Mouse (Mus musculus): ENCODE results near the gene Mcm10. TPM values are rescaled to one million over a fixed set of nuclear protein-coding genes. Genes with fewer than 3 reads are reported as not detected.
A peak's percentile ranks its signal among the peaks of the same experiment; 100 is the strongest.

The Mcm10 gene
- polyA plus RNA-seq, 1 experiment: 2.0 TPM

- H3K27me3 ChIP-seq (ENCODE audit: control insufficient read depth, insufficient read depth, low read length): no peaks in the 10 kb centered on the region
- peaks cover 5% of the 10 kb centered on the region; the same call in 1 of the 2 replicates for H3K4me1 ChIP-seq (ENCODE audit: control insufficient read depth, insufficient read depth, low read length)
- no peak overlapping the region for H3K27ac ChIP-seq (ENCODE audit: insufficient read depth, low read length)
- WGBS: 92% methylated on average over 3 of the region's 3 CpGs
- no peak for DNase-seq
- TF ChIP-seq CTCF (IDR thresholded peaks at IDR 0.05; ENCODE audit: borderline replicate concordance, insufficient read depth, low read depth, low read length): no peak
- no peak for TF ChIP-seq POLR2A (IDR thresholded peaks at IDR 0.05; ENCODE audit: borderline replicate concordance, insufficient read depth, low read length)
- no peak overlapping the region for H3K4me3 ChIP-seq (replicated peaks; ENCODE audit: insufficient read depth, low read depth, low read length)
Measured at GRCm38 (mm10) chr2:5044321-5044720, 31.7 kb upstream of the Mcm10 start.

- no peak for TF ChIP-seq CTCF (IDR thresholded peaks at IDR 0.05; ENCODE audit: borderline replicate concordance, insufficient read depth, low read depth, low read length)
- no peak for TF ChIP-seq POLR2A (IDR thresholded peaks at IDR 0.05; ENCODE audit: borderline replicate concordance, insufficient read depth, low read length)
- WGBS: 97% methylated on average over 2 of the region's 2 CpGs
Measured at GRCm38 (mm10) chr2:5043476-5043761, 30.8 kb upstream of the Mcm10 start.

GRCm38 (mm10) chr2:5042616-5043475 is 30.3 kb upstream of the Mcm10 start:
- DNase-seq: no peak
- 91% methylated on average over 11 of the region's 11 CpGs for WGBS
- no peak overlapping the region for H3K4me3 ChIP-seq (replicated peaks; ENCODE audit: insufficient read depth, low read depth, low read length)
- no peak overlapping the region for H3K27ac ChIP-seq (ENCODE audit: insufficient read depth, low read length)
- TF ChIP-seq POLR2A (IDR thresholded peaks at IDR 0.05; ENCODE audit: borderline replicate concordance, insufficient read depth, low read length) (no peak), CTCF (IDR thresholded peaks at IDR 0.05; ENCODE audit: borderline replicate concordance, insufficient read depth, low read depth, low read length) (no peak)
- H3K4me1 ChIP-seq (ENCODE audit: control insufficient read depth, insufficient read depth, low read length): peaks cover 12% of the 10 kb centered on the region
- H3K27me3 ChIP-seq (ENCODE audit: control insufficient read depth, insufficient read depth, low read length): no peaks in the 10 kb centered on the region

More at GRCm38 (mm10) chr2:5043476-5043761, 30.8 kb upstream of the Mcm10 start:
- no peak overlapping the region for H3K4me3 ChIP-seq (replicated peaks; ENCODE audit: insufficient read depth, low read depth, low read length)
- no peak overlapping the region for H3K27ac ChIP-seq (ENCODE audit: insufficient read depth, low read length)
- DNase-seq: no peak
- H3K27me3 ChIP-seq (ENCODE audit: control insufficient read depth, insufficient read depth, low read length): no peaks in the 10 kb centered on the region
- peaks cover 8% of the 10 kb centered on the region; the same call in 1 of the 2 replicates for H3K4me1 ChIP-seq (ENCODE audit: control insufficient read depth, insufficient read depth, low read length)

- DNase-seq: no peak
- Histone ChIP-seq H3K27me3 (ENCODE audit: control insufficient read depth, insufficient read depth, low read length) (no peaks in the 10 kb centered on the region), H3K27ac (ENCODE audit: insufficient read depth, low read length) (no peak overlapping the region), H3K4me1 (ENCODE audit: control insufficient read depth, insufficient read depth, low read length) (peaks cover 18% of the 10 kb centered on the region), H3K4me3 (replicated peaks; ENCODE audit: insufficient read depth, low read depth, low read length) (no peak overlapping the region)
- no peak for TF ChIP-seq POLR2A (IDR thresholded peaks at IDR 0.05; ENCODE audit: borderline replicate concordance, insufficient read depth, low read length)
- TF ChIP-seq CTCF (IDR thresholded peaks at IDR 0.05; ENCODE audit: borderline replicate concordance, insufficient read depth, low read depth, low read length): no peak
- 97% methylated on average over 5 of the region's 5 CpGs for WGBS
Measured at GRCm38 (mm10) chr2:5041854-5042253, 29.3 kb upstream of the Mcm10 start.

- DNase-seq: no peak
- Histone ChIP-seq H3K4me1 (ENCODE audit: control insufficient read depth, insufficient read depth, low read length) (peaks cover 18% of the 10 kb centered on the region), H3K4me3 (replicated peaks; ENCODE audit: insufficient read depth, low read depth, low read length) (no peak overlapping the region), H3K27ac (ENCODE audit: insufficient read depth, low read length) (no peak overlapping the region), H3K27me3 (ENCODE audit: control insufficient read depth, insufficient read depth, low read length) (no peaks in the 10 kb centered on the region)
- WGBS: 99% methylated on average over 12 of the region's 12 CpGs
- TF ChIP-seq CTCF (IDR thresholded peaks at IDR 0.05; ENCODE audit: borderline replicate concordance, insufficient read depth, low read depth, low read length): no peak
- TF ChIP-seq POLR2A (IDR thresholded peaks at IDR 0.05; ENCODE audit: borderline replicate concordance, insufficient read depth, low read length): no peak
Measured at GRCm38 (mm10) chr2:5040281-5041161, 27.9 kb upstream of the Mcm10 start.

- Histone ChIP-seq H3K27ac (ENCODE audit: insufficient read depth, low read length) (no peak overlapping the region), H3K4me1 (ENCODE audit: control insufficient read depth, insufficient read depth, low read length) (peaks cover 18% of the 10 kb centered on the region), H3K4me3 (replicated peaks; ENCODE audit: insufficient read depth, low read depth, low read length) (no peak overlapping the region), H3K27me3 (ENCODE audit: control insufficient read depth, insufficient read depth, low read length) (no peaks in the 10 kb centered on the region)
- WGBS: 75% methylated on average over 13 of the region's 13 CpGs
- DNase-seq: no peak
- no peak for TF ChIP-seq CTCF (IDR thresholded peaks at IDR 0.05; ENCODE audit: borderline replicate concordance, insufficient read depth, low read depth, low read length)
- TF ChIP-seq POLR2A (IDR thresholded peaks at IDR 0.05; ENCODE audit: borderline replicate concordance, insufficient read depth, low read length): no peak
Measured at GRCm38 (mm10) chr2:5039350-5040170, 27.0 kb upstream of the Mcm10 start.

GRCm38 (mm10) chr2:5038320-5038719 is 25.7 kb upstream of the Mcm10 start:
- Histone ChIP-seq H3K4me1 (ENCODE audit: control insufficient read depth, insufficient read depth, low read length) (peaks cover 18% of the 10 kb centered on the region), H3K27me3 (ENCODE audit: control insufficient read depth, insufficient read depth, low read length) (no peaks in the 10 kb centered on the region), H3K27ac (ENCODE audit: insufficient read depth, low read length) (no peak overlapping the region), H3K4me3 (replicated peaks; ENCODE audit: insufficient read depth, low read depth, low read length) (no peak overlapping the region)
- WGBS: 13% methylated on average over 5 of the region's 5 CpGs
- DNase-seq: peak; percentile 71 to 87
- no peak for TF ChIP-seq CTCF (IDR thresholded peaks at IDR 0.05; ENCODE audit: borderline replicate concordance, insufficient read depth, low read depth, low read length)
- no peak for TF ChIP-seq POLR2A (IDR thresholded peaks at IDR 0.05; ENCODE audit: borderline replicate concordance, insufficient read depth, low read length)
